Mouse (Mus musculus) neural tube, embryonic 14.5 days (tissue): ENCODE results near the gene Krtap5-1. TPM values are rescaled to one million over a fixed set of nuclear protein-coding genes. Genes with fewer than 3 reads are reported as not detected.
"Not testable (repeated sequence)": the region's sequence is repeated elsewhere in the genome, so short reads cannot be mapped to it uniquely, and the experiment has no call there.

Source experiments
- ATAC-seq: fragments of 200-750 bp; cut with Nextera tagmentation; 2 replicates; pipeline ENCODE4 v1.8.0; 2017; ENCODE audit warnings: low read depth, mild to moderate bottlenecking, moderate TSS enrichment, moderate library complexity
- H3K27ac ChIP-seq: fragments of 300-500 bp; sonication (generic); 2 replicates; pipeline ENCODE4 v1.5.1; 2014; ENCODE audit warnings: low read depth, mild to moderate bottlenecking, control low read depth, low read length, moderate library complexity, mixed read lengths
- H3K27me3 ChIP-seq: fragments of 300-500 bp; sonication (generic); 2 replicates; pipeline ENCODE4 v1.6.1; 2014; ENCODE audit warnings: low read length; ENCODE audit not compliant: control insufficient read depth, insufficient read depth
- H3K36me3 ChIP-seq: fragments of 300-500 bp; sonication (generic); 2 replicates; pipeline ENCODE4 v1.6.1; 2014; ENCODE audit warnings: low read length, mixed read lengths; ENCODE audit not compliant: control insufficient read depth, insufficient read depth
- H3K4me1 ChIP-seq: fragments of 300-500 bp; sonication (generic); 2 replicates; pipeline ENCODE4 v1.6.1; 2014; ENCODE audit warnings: low read length; ENCODE audit not compliant: control insufficient read depth, insufficient read depth
- H3K4me2 ChIP-seq: fragments of 300-500 bp; sonication (generic); 2 replicates; pipeline ENCODE4 v1.6.1; 2014; ENCODE audit warnings: mild to moderate bottlenecking, low read depth, low read length, control low read depth
- H3K4me3 ChIP-seq: fragments of 300-500 bp; sonication (generic); 2 replicates; pipeline ENCODE4 v1.5.1; 2014; ENCODE audit warnings: low read depth, low read length, control low read depth, mixed read lengths
- H3K9ac ChIP-seq: fragments of 300-500 bp; sonication (generic); replicated peaks from 2 replicates; pipeline ENCODE4 v1.6.1; 2014; ENCODE audit warnings: low read depth, mild to moderate bottlenecking, control low read depth, low read length, mixed read lengths
- H3K9me3 ChIP-seq: fragments of 300-500 bp; sonication (generic); 2 replicates; pipeline ENCODE4 v1.6.1; 2016; ENCODE audit warnings: low read length; ENCODE audit not compliant: control insufficient read depth
- WGBS: fragments of 180-500 bp; shearing (Covaris S2); extraction: QIAGEN DNeasy Blood & Tissue Kit; methylation state at CpG from one replicate; pipeline ENCODE4 v1.1.7; 2014; 5-methylcytosine and 5-hydroxymethylcytosine counted together
- polyA plus RNA-seq: library from polyadenylated mRNA; unstranded; fragments of >200 nt; fragmentation: Nextera tagmentation; extraction: Ambion mirVana; gene quantifications from 2 replicates; pipeline ENCODE4 v1.2.1, GENCODE M21; 2014

Krtap5-1 gene
- polyA plus RNA-seq, 1 experiment from 2014 or later, result not detected

- no peak overlapping the region for H3K9ac ChIP-seq
- 51% methylated on average over 6 of the region's 6 CpGs for WGBS
- H3K27ac ChIP-seq, result no peak overlapping the region
- H3K4me3 ChIP-seq, result no peak overlapping the region
- no peak overlapping the region for H3K4me2 ChIP-seq
- no peaks in the 10 kb centered on the region for H3K27me3 ChIP-seq
- no peaks in the 10 kb centered on the region for H3K36me3 ChIP-seq
- no peaks in the 10 kb centered on the region for H3K9me3 ChIP-seq
- H3K4me1 ChIP-seq, result peaks cover 6% of the 10 kb centered on the region; the same call in 1 of the 2 replicates
- ATAC-seq, result peak; percentile 68
These were observed 19.6 kb upstream of the Krtap5-1 start for GRCm38 (mm10) chr7:142316558-142316957.

- no peak overlapping the region for H3K4me3 ChIP-seq
- peak; percentile 76 for ATAC-seq
- no peak overlapping the region for H3K4me2 ChIP-seq
- H3K27me3 ChIP-seq, result no peaks in the 10 kb centered on the region
- H3K9ac ChIP-seq, result no peak overlapping the region
- H3K36me3 ChIP-seq, result no peaks in the 10 kb centered on the region
- H3K27ac ChIP-seq, result no peak overlapping the region
- peaks cover 4% of the 10 kb centered on the region; the same call in 1 of the 2 replicates for H3K4me1 ChIP-seq
- 26% methylated on average over 5 of the region's 5 CpGs for WGBS
- no peaks in the 10 kb centered on the region for H3K9me3 ChIP-seq
These were observed 17.8 kb upstream of the Krtap5-1 start for GRCm38 (mm10) chr7:142314600-142315285.

GRCm38 (mm10) chr7:142303929-142304328 lies 7.0 kb upstream of the Krtap5-1 start:
- not testable (repeated sequence) for H3K27me3 ChIP-seq, H3K36me3 ChIP-seq, ATAC-seq, H3K4me2 ChIP-seq, H3K4me3 ChIP-seq, H3K9me3 ChIP-seq, H3K27ac ChIP-seq, H3K9ac ChIP-seq, H3K4me1 ChIP-seq
- WGBS, result 83% methylated on average over 1 of the region's 1 CpGs

DNA sequence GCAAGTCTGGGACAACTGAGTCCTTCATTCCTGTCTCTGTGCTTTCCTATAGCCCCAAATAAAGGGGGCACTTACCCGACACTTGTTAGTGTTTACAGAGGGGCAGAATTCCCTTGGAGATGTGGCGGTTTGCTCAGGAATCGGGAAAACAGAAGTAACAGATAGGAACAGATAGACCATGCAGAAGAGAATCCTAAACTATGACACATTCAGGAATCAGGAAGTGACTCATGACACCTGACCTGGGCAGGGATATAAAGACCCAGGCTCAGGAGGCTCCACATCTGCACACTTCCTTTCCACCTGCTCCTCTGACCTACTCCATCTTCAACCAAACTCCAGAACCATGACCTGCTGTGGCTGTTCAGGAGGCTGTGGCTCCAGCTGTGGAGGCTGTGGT lies 6.3 kb upstream of the Krtap5-1 start, which contains the start of gene Krtap5-4:
TSS of gene Krtap5-4 (plus strand) at position 301 of the 400 bp plus-strand sequence.
- no peaks in the 10 kb centered on the region for H3K27me3 ChIP-seq
- no peak within 1 kb of the TSS for H3K4me2 ChIP-seq
- no peaks in the 10 kb centered on the region for H3K9me3 ChIP-seq
- H3K27ac ChIP-seq, result no peak within 1 kb of the TSS
- no peaks in the 10 kb centered on the region for H3K4me1 ChIP-seq
- 56% methylated on average over 3 of the region's 3 CpGs for WGBS
- H3K4me3 ChIP-seq, result no peak within 1 kb of the TSS
- no peaks in the 10 kb centered on the region for H3K36me3 ChIP-seq
- ATAC-seq, result no peak
- H3K9ac ChIP-seq, result no peak within 1 kb of the TSS

DNA sequence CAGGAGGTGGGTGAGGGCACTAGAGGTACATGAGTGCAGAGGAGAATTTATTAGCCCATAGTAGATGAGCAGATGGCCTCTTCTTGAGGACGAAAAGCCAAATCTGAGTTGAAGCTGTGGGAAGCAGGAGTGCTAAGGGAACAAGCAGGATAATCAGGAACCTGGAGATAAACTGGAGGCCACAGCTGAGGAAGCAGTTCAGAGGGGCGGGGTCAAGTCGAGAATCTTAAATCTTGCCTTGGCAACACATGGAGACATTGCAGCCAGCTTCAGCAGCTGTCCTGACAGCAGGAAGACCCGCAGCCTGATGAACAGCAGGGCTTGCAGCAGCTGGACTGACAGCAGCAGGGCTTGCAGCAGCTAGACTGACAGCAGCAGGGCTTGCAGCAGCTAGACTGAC lies 810 bp downstream of the Krtap5-1 start:
- not testable (repeated sequence) for ATAC-seq, H3K4me2 ChIP-seq, H3K9me3 ChIP-seq, H3K27ac ChIP-seq, H3K4me3 ChIP-seq, H3K4me1 ChIP-seq, H3K9ac ChIP-seq, H3K36me3 ChIP-seq, H3K27me3 ChIP-seq
- WGBS, result 27% methylated on average over 4 of the region's 4 CpGs

DNA sequence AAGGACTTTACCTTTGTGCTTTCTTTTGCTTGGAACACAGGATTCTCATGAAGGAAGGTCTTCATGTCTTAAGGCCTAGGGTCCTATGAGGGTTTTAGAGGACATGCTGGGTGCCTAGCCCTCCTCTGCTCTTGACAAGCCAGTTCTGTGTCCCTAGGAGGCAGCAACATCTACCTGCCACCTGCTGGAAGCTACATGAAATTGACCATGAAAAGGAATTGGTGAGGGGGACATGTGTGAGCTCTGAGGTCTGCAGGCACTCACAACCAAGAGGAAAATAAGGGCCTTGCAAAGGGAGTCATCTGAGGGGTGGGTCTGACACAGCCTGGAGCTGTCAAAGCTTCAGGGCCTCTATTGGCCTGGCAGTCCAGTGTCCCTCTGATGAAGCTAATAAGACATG lies 1.5 kb downstream of the Krtap5-1 start:
- H3K4me2 ChIP-seq, result no peak overlapping the region
- H3K36me3 ChIP-seq, result no peaks in the 10 kb centered on the region
- no peak overlapping the region for H3K9ac ChIP-seq
- no peaks in the 10 kb centered on the region for H3K4me1 ChIP-seq
- no peak overlapping the region for H3K4me3 ChIP-seq
- ATAC-seq, result no peak
- H3K27me3 ChIP-seq, result no peaks in the 10 kb centered on the region; the same call in 1 of the 2 replicates
- H3K27ac ChIP-seq, result no peak overlapping the region
- H3K9me3 ChIP-seq, result no peaks in the 10 kb centered on the region

DNA sequence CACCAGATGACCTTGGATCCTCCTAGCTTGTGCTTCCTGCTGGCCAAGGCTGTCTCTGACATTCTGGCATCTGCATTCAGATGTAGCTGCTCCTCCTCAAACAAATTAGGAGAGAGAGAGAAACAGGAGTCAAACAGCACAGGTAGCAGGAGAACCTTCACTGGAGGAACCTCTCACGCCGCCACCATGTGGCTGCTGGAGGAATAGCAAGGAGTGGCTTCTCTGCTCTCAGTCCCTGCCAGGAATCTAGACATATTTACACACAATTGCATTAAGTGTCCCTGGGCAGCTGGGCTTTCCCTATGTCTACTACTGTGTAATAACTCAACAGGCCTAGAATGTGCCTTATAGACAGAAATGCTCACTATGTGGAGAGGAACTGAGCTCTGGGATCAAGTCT lies 3.1 kb downstream of the Krtap5-1 start:
- not testable (repeated sequence) for H3K4me1 ChIP-seq, H3K4me2 ChIP-seq, H3K4me3 ChIP-seq, H3K27me3 ChIP-seq, H3K9me3 ChIP-seq, ATAC-seq, H3K36me3 ChIP-seq, H3K27ac ChIP-seq, H3K9ac ChIP-seq
- 2% methylated on average over 2 of the region's 2 CpGs for WGBS

DNA sequence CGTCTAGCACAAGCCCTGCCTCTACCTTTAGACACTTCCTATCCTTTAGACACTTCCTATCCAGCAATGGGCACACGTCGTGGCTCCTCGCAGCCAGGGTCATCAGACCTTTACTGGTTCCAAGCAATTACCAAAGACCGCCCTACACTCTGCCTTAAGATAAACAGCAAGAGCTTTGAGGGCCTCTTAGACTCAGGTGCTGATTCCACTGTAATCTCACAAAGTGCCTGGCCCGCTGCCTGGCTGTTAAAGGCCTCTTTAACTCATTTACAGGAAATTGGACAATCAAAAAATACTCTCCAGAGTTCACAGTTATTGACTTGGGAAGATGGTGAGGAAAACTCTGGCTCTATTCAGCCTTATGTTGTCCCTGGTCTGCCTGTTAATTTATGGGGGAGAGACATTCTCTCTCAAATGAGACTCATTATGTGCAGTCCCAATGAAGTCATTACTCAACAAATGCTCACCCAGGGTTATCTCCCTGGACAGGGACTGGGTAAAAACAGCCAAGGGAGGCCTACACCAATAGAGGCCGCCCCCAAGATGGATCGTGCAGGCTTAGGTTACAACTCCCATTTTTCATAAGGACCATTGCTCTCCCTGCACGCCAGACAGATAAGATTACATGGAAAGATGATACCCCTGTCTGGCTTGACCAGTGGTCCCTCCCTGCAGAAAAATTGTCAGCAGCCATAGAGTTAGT lies 10.9 kb downstream of the Krtap5-1 start:
- H3K27ac ChIP-seq, H3K36me3 ChIP-seq, H3K27me3 ChIP-seq, H3K9me3 ChIP-seq, H3K4me2 ChIP-seq, H3K4me3 ChIP-seq, ATAC-seq, H3K4me1 ChIP-seq, H3K9ac ChIP-seq: not testable (repeated sequence)
- 39% methylated on average over 9 of the region's 9 CpGs for WGBS

DNA sequence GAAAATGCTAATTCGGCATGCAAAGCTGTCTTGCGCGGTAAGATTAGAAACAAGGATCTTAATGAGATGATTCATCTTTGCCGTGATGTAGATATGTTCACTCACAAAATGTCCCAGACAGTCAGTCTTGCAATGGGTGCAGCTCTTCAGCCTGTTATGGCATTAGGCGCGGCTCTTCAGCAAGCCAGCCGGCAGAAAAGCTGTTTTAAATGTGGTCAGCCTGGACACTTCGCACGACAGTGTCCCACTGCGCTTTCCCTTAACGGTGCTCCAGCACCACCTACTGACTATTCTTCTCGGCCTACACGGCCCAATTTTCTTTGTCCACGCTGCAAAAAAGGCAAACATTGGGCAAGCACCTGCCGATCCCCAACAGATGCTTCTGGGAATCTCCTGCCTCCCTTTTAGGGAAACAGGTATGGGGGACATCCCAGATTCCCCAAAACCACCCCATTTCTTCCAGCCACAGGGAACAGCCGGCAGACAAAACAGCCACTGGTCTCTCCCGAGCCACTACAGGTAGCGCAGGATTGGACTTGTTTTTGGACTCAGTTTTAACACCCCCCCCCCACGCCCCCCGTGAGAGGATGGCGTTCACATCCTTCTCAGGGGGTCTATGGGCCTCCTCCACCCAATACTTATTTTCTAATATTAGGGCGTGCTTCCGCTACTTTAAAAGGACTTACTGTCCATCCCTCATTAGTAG lies 11.6 kb downstream of the Krtap5-1 start:
- 13% methylated on average over 23 of the region's 23 CpGs for WGBS
- Histone ChIP-seq H3K27me3 (no peaks in the 10 kb centered on the region), H3K9ac (peak overlapping the region; percentile 44; the same call in 1 of the 2 replicates), H3K4me3 (peak overlapping the region; percentile 53), H3K4me1 (peaks cover 7% of the 10 kb centered on the region), H3K36me3 (no peaks in the 10 kb centered on the region), H3K4me2 (peak overlapping the region; percentile 81), H3K9me3 (no peaks in the 10 kb centered on the region), H3K27ac (peak overlapping the region; percentile 57)
- peak; percentile 74 for ATAC-seq
